Mouse (Mus musculus) small intestine, adult 2 months (tissue): Measurements from ENCODE around the gene Slc38a3.

ENCODE experiments used
- CTCF ChIP-seq: fragments of 200-500 bp; IDR thresholded peaks from 2 replicates; pipeline ENCODE4 v1.5.1; 2012; ENCODE audit warnings: low read depth, mild to moderate bottlenecking, control low read depth, inconsistent platforms, low read length, moderate library complexity, mixed read lengths; ENCODE audit not compliant: insufficient replicate concordance, insufficient read length; ENCODE audit errors: extremely low read depth
- POLR2A ChIP-seq: fragments of 200-500 bp; IDR thresholded peaks from 2 replicates; pipeline ENCODE4 v1.6.1; 2012; ENCODE audit warnings: low read depth, mild to moderate bottlenecking, control low read depth, inconsistent platforms, low read length, moderate library complexity

DNA sequence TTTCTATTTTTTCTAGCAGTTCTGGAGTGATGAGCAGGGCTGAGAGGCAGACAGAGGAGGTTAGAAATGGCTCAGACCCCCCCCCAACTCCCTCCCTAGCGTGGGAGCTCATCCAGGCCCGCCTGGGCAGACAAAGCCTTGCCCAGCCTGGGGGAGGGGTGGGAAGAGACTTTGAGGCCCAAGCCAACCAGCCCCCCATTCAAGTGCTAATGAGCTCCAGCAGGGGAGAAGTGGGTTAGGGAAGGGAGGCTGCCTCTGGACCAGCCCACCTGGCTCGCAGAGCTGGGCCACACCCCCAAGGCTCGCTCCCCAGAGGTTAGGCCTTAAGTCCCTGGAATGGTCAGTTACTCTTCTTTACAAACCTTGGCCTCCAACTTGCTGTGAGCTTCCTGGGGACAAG lies 38.8 kb downstream of the Slc38a3 start:
- no peak for TF ChIP-seq CTCF
- TF ChIP-seq POLR2A, result no peak
